Mouse (Mus musculus): Measurements from ENCODE around the gene Uroc1.

DNA sequence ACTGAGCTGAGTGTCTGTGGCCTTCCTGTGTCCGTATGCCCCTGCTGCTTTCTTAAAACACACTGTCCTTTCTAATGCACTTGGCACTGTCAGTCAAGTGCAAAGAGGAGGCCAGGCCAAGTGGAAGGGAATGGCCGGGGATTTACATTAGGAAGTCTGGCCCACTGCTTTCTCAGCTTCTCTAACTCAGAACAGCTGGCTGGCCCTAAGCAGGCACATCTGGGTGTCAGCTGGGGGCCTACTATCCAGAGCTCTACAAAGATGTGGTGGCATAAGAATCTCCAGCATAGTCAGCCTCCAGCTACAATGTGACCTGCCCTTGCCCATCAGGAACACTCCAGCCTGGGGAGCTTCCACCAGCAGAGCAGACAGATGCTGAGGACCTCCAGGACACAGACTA lies 16.9 kb downstream of the Uroc1 start:
- no peak for TF ChIP-seq POLR2A (IDR thresholded peaks at IDR 0.05; ENCODE audit: extremely low read depth, insufficient read depth, low read length)
- no peak for TF ChIP-seq CTCF (IDR thresholded peaks at IDR 0.05; ENCODE audit: extremely low read depth, insufficient read depth, low read length)

All from cortical plate, adult 2 months (tissue).